Mouse (Mus musculus) left cerebral cortex, adult 6 months (tissue): ENCODE results near the gene Idh3b. TPM values are rescaled to one million over a fixed set of nuclear protein-coding genes. Genes with fewer than 3 reads are reported as not detected.

Source experiments
- long read RNA-seq, 2 experiments: library from polyadenylated mRNA; unstranded; transcript quantifications; one replicate each; pipeline ENCODE4 v2.0.0; 2019 to 2020
- polyA plus RNA-seq: library from polyadenylated mRNA; unstranded; fragments of <200 nt; fragmentation: Nextera tagmentation; gene quantifications from 2 replicates; pipeline ENCODE4 v1.2.3, GENCODE M21; 2021

Idh3b gene
- 379 and 452 TPM in 2 replicates for polyA plus RNA-seq
- long read RNA-seq, experiment 1, transcript Idh3b-201 (12 exons, 1,616 nt): major isoform, 1,233 of 1,430 reads
- long read RNA-seq, experiment 1, partial matches to known transcripts: 67 of 1,430 reads
- long read RNA-seq, experiment 1, other reads (novel, unspliced or antisense): 128 of 1,430 reads
- long read RNA-seq, experiment 2, transcript Idh3b-201 (12 exons, 1,616 nt): major isoform, 382 of 559 reads
- long read RNA-seq, experiment 2, partial matches to known transcripts: 79 of 559 reads
- long read RNA-seq, experiment 2, other reads (novel, unspliced or antisense): 97 of 559 reads

DNA sequence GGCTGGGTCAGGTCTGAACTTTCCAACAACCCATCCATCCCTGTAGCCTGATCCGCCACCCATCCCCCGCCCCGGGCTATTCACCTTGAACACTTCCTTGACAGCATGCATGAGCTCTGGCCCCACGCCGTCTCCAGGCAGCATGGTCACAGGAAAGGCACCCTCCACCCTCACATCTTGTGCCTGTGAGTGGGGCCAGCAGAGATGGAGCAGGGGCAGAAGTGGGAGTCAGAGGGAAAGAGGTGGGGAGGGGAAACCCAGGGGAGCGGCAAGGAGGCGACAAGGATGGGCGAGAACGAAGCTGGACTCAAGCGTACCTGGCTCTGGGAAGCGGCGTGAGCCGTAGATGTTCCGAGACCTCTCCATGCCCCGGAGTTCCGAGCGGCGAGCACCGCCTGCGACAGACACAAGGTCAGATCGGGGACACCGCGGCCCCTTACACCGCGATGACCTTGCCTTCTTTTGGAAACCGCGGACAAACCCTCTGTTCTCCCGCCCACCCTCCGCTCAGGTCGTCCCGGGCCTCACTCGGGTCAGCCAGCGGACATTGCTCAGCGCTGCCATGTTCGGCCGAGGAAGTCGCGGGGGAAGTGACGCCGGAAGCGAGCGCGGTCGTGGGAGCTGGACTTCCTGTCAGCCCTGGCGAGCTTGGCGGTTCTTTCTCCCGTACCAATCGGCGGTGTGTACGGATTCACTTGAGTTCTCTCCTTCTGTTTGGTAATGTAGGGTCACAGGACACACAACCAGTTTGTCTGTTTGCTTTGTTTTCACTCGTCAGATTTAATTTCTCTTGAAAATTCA is at the start of gene Idh3b:
Gene Idh3b, minus strand, starts transcription at position 694 of the 801 bp plus-strand sequence.

DNA sequence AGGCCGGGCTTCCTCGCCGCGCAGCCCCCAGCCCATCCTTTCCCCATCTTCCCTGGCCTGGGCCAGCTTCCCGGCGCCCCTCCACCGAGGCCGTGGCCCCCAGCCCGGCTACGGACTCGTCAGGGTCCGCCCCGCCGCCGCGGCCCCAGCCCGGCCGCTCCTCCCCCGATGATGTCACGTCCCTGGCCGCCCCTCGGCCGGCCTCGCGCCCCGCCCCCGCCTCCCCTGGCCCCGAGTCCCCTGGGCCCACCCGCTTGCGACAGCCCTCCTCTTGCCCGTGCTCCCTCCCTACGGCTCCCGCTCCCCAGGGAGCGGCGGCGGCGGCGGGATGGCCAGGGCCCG is 10.6 kb upstream of the Idh3b start, which contains the start of gene Ebf4:
Gene Ebf4, plus strand, starts transcription at position 234 of the 342 bp plus-strand sequence.

GRCm38 (mm10) chr2:130274149-130274861 is 10.0 kb downstream of the Idh3b start, which contains the start of gene Nop56:
TSS of gene Nop56 (plus strand) at chr2:130274430.

Other genes starting within 250 kb of the Idh3b start
- 0.03 TPM in 1 of 2 replicates, not detected in the other for gene Tgm6, start 172.1 kb downstream of the Idh3b start, polyA plus RNA-seq
- gene Snrpb, start 105.1 kb downstream of the Idh3b start, polyA plus RNA-seq: 201 and 239 TPM in 2 replicates
- not detected in 2 replicates for gene Tmc2, start 89.4 kb downstream of the Idh3b start, polyA plus RNA-seq
- gene Nop56, start 10.1 kb downstream of the Idh3b start, polyA plus RNA-seq: 52.1 and 80.5 TPM in 2 replicates
- 0.51 and 0.83 TPM in 2 replicates for gene Ebf4, start 10.6 kb upstream of the Idh3b start, polyA plus RNA-seq
- gene Cpxm1, start 113.0 kb upstream of the Idh3b start, polyA plus RNA-seq: 3.1 and 4.3 TPM in 2 replicates
- gene Gm28372, start 120.7 kb upstream of the Idh3b start, polyA plus RNA-seq: not detected in 2 replicates
- not detected in 2 replicates for gene 1700020A23Rik, start 120.7 kb upstream of the Idh3b start, polyA plus RNA-seq
- gene Tmem239, start 121.9 kb upstream of the Idh3b start, polyA plus RNA-seq: not detected in 2 replicates
- gene Vps16, start 139.8 kb upstream of the Idh3b start, polyA plus RNA-seq: 33.3 and 46.6 TPM in 2 replicates
- 7.8 and 9.5 TPM in 2 replicates for gene Pced1a, start 140.2 kb upstream of the Idh3b start, polyA plus RNA-seq
- 32.4 and 125 TPM in 2 replicates for gene Ptpra, start 165.7 kb upstream of the Idh3b start, polyA plus RNA-seq